Comparison of ENCODE assay signal across 15 mouse cellular contexts in genomic region chr6:135331916-135332315, GRCm38 (mm10). TPM values are rescaled to one million over a fixed set of nuclear protein-coding genes. Genes with fewer than 3 reads are reported as not detected.
DNase-seq lines count a peak whose midpoint lies in the region; ATAC-seq and TF ChIP-seq lines count a peak whose summit lies in the region.
"Had no signal": no experiment of that assay in that cellular context is flagged by ENCODE, and none has a peak within 500 bp of the region (broad histone marks: within the 10 kb centered on the region; RNA-seq: fewer than 3 reads in every experiment).

No protein-coding gene starts in this region.

- 73% methylated on average over 4 of the region's 4 CpGs for WGBS in heart, postnatal 0 days
- WGBS in lung, embryonic 16.5 days = 82% methylated on average over 4 of the region's 4 CpGs
- 75% methylated on average over 4 of the region's 4 CpGs for WGBS in lung, adult 2 months
- WGBS in stomach, embryonic 16.5 days = 84% methylated on average over 4 of the region's 4 CpGs

- TF ChIP-seq EP300 in heart, postnatal 0 days (IDR thresholded peaks at IDR 0.05; ENCODE audit: low read depth) = no peak

- no peak overlapping the region for H3K4me3 ChIP-seq in heart, postnatal 0 days (ENCODE audit: low read depth, low read length)
- no peak overlapping the region for H3K4me3 ChIP-seq in lung, embryonic 16.5 days (ENCODE audit: low read length)
- H3K4me3 ChIP-seq in lung, adult 2 months (replicated peaks; ENCODE audit: extremely low read depth, low read depth, low read length) = no peak overlapping the region
- no peak overlapping the region for H3K4me3 ChIP-seq in layer of hippocampus, adult 2 months
- H3K4me3 ChIP-seq in stomach, embryonic 16.5 days (replicated peaks; ENCODE audit: low read length) = no peak overlapping the region

- no peaks in the 10 kb centered on the region for H3K9me3 ChIP-seq in heart, postnatal 0 days (replicated peaks; ENCODE audit: control insufficient read depth, low read length)
- no peaks in the 10 kb centered on the region for H3K9me3 ChIP-seq in lung, embryonic 16.5 days (ENCODE audit: control insufficient read depth, low read length)
- H3K9me3 ChIP-seq in stomach, embryonic 16.5 days (replicated peaks; ENCODE audit: control insufficient read depth, low read length) = no peaks in the 10 kb centered on the region

- no peak for TF ChIP-seq CTCF in heart, postnatal 0 days (IDR thresholded peaks at IDR 0.05; ENCODE audit: low read depth)
- no peak for TF ChIP-seq CTCF in lung, adult 2 months (IDR thresholded peaks at IDR 0.05; ENCODE audit: insufficient read depth, low read length)
- TF ChIP-seq CTCF in layer of hippocampus, adult 2 months (conservative IDR thresholded peaks at IDR 0.05) = peak; percentile 34

- H3K27ac ChIP-seq in heart, postnatal 0 days (ENCODE audit: low read depth) = 0 out of 2 replicates have a peak overlapping the region, but pooled peaks have one; percentile 17
- H3K27ac ChIP-seq in lung, embryonic 16.5 days (ENCODE audit: low read length) = peak overlapping the region; percentile 65
- no peak overlapping the region for H3K27ac ChIP-seq in layer of hippocampus, adult 2 months
- H3K27ac ChIP-seq in stomach, embryonic 16.5 days (ENCODE audit: low read length) = peak overlapping the region; percentile 83

- H3K4me1 ChIP-seq in heart, postnatal 0 days (ENCODE audit: control insufficient read depth, insufficient read depth) = no peaks in the 10 kb centered on the region; the same call in none of the 2 replicates
- H3K4me1 ChIP-seq in lung, embryonic 16.5 days (replicated peaks; ENCODE audit: control insufficient read depth, insufficient read depth, low read length) = peaks cover 26% of the 10 kb centered on the region
- no peaks in the 10 kb centered on the region for H3K4me1 ChIP-seq in lung, adult 2 months (ENCODE audit: control insufficient read depth, insufficient read depth, low read length)
- peaks cover 19% of the 10 kb centered on the region for H3K4me1 ChIP-seq in stomach, embryonic 16.5 days (ENCODE audit: control insufficient read depth, insufficient read depth, low read length)

- H3K27me3 ChIP-seq in heart, postnatal 0 days (ENCODE audit: control insufficient read depth, insufficient read depth, low read length) = no peaks in the 10 kb centered on the region
- no peaks in the 10 kb centered on the region for H3K27me3 ChIP-seq in lung, embryonic 16.5 days (ENCODE audit: control insufficient read depth, insufficient read depth, low read depth, low read length)
- H3K27me3 ChIP-seq in stomach, embryonic 16.5 days (ENCODE audit: control insufficient read depth, insufficient read depth, low read length) = no peaks in the 10 kb centered on the region
- H3K27me3 ChIP-seq: CH12.LX had no signal

- H3K9ac ChIP-seq in heart, postnatal 0 days (replicated peaks; ENCODE audit: low read depth, low read length) = no peak overlapping the region
- no peak overlapping the region for H3K9ac ChIP-seq in lung, embryonic 16.5 days (ENCODE audit: low read length)
- no peak overlapping the region for H3K9ac ChIP-seq in stomach, embryonic 16.5 days (ENCODE audit: low read length)

- no peak overlapping the region for H3K4me2 ChIP-seq in heart, postnatal 0 days (ENCODE audit: low read depth, low read length)
- no peak overlapping the region for H3K4me2 ChIP-seq in lung, embryonic 16.5 days (ENCODE audit: low read depth, low read length)
- no peak overlapping the region for H3K4me2 ChIP-seq in stomach, embryonic 16.5 days (ENCODE audit: low read depth, low read length)

- no peak for DNase-seq in heart, postnatal 0 days (ENCODE audit: low spot score)
- DNase-seq in heart, adult 11 months = no peak
- no peak for DNase-seq in lung, adult 2 months
- DNase-seq in layer of hippocampus, adult 2 months (ENCODE audit: low spot score in 2 of 2) = peak; percentile 34 to 55
- DNase-seq in spleen, postnatal 36 days (ENCODE audit: low spot score in 2 of 2) = no peak
- DNase-seq: adrenal gland, postnatal 36 days; cerebellum, adult 2 months; kidney, postnatal 10 days; lung, postnatal 4 days; thymus, postnatal 4 days had no signal

- H3K36me3 ChIP-seq in heart, postnatal 0 days (replicated peaks; ENCODE audit: control insufficient read depth, insufficient read depth, low read length) = no peaks in the 10 kb centered on the region
- H3K36me3 ChIP-seq in lung, embryonic 16.5 days (ENCODE audit: control insufficient read depth, insufficient read depth, low read length) = no peaks in the 10 kb centered on the region
- no peaks in the 10 kb centered on the region for H3K36me3 ChIP-seq in stomach, embryonic 16.5 days (ENCODE audit: control insufficient read depth, insufficient read depth, low read length)

- no peak for TF ChIP-seq POLR2A in lung, adult 2 months (IDR thresholded peaks at IDR 0.05; ENCODE audit: borderline replicate concordance, extremely low read depth, low read depth, low read length)

- no peak for ATAC-seq in heart, postnatal 0 days (ENCODE audit: insufficient read depth, low read depth)
- no peak for ATAC-seq in lung, embryonic 16.5 days (ENCODE audit: low read depth)
- ATAC-seq in stomach, embryonic 16.5 days (ENCODE audit: insufficient read depth, low FRiP score) = no peak
- no peak for ATAC-seq in CD4-positive, CD25-positive, alpha-beta regulatory T cell, adult 4 months

RNA-seq across cellular contexts. Expression of gene Pbp2, which starts 21.7 kb away (rescaled TPM):
- not detected in 2 replicates for total RNA-seq in heart, postnatal 0 days (2014; rRNA removed; ENCODE audit: low replicate concordance)
- not detected in 2 replicates for polyA plus RNA-seq in heart, postnatal 0 days (2015; fragmentation: Nextera tagmentation; extraction: Ambion mirVana)
- 0.15 and 0.49 TPM in 2 replicates for polyA plus RNA-seq in lung, embryonic 16.5 days (2015; fragmentation: Nextera tagmentation; extraction: Ambion mirVana)
- polyA plus RNA-seq in lung, adult 2 months (2012; rRNA removed) = 0.15 TPM in 1 of 2 replicates, not detected in the other
- under 1 TPM in 1 of 2 experiments, not detected in 1; 0.27 TPM for total RNA-seq in layer of hippocampus, adult 2 months (2021)
- 12.4 and 28.5 TPM in 2 replicates for polyA plus RNA-seq in stomach, embryonic 16.5 days (2015; fragmentation: Nextera tagmentation; extraction: Ambion mirVana)
- polyA plus RNA-seq in CD4-positive, CD25-positive, alpha-beta regulatory T cell, adult 4 months (2017; shearing (Covaris generic)) = not detected
- total RNA-seq: adrenal gland, postnatal 36 days; CH12.LX; hematopoietic stem cell, adult 5-6 weeks had no signal
- polyA plus RNA-seq: cerebellum, adult 2 months had no signal

RNA-seq across cellular contexts. Expression of gene Emp1, which starts 30.4 kb away (rescaled TPM):
- total RNA-seq in heart, postnatal 0 days (2014; rRNA removed; ENCODE audit: low replicate concordance) = 536 and 674 TPM in 2 replicates
- 39.6 and 45.0 TPM in 2 replicates for polyA plus RNA-seq in heart, postnatal 0 days (2015; fragmentation: Nextera tagmentation; extraction: Ambion mirVana)
- 114 TPM in 2 replicates for polyA plus RNA-seq in lung, embryonic 16.5 days (2015; fragmentation: Nextera tagmentation; extraction: Ambion mirVana)
- 105 and 215 TPM in 2 replicates for polyA plus RNA-seq in lung, adult 2 months (2012; rRNA removed)
- total RNA-seq in layer of hippocampus, adult 2 months (2021) = 1 to 10 TPM; 2.0 to 2.8 TPM
- polyA plus RNA-seq in stomach, embryonic 16.5 days (2015; fragmentation: Nextera tagmentation; extraction: Ambion mirVana) = 221 and 304 TPM in 2 replicates
- polyA plus RNA-seq in CD4-positive, CD25-positive, alpha-beta regulatory T cell, adult 4 months (2017; shearing (Covaris generic)) = under 1 TPM; 0.71 to 0.95 TPM

Comparison
In these comparisons a context has a peak if more than half of its experiments do, and no peak if none do; other contexts are left out.
1. DNase-seq: peak in layer of hippocampus, adult 2 months (2 of 2); none in heart, postnatal 0 days (single experiment), heart, adult 11 months (single experiment), lung, adult 2 months (single experiment) and spleen, postnatal 36 days (0 of 2).
2. RNA of gene Emp1, which starts 30.4 kb away (polyA plus RNA-seq): 221 to 304 TPM in stomach, embryonic 16.5 days, 105 to 215 TPM in lung, adult 2 months, 114 TPM in lung, embryonic 16.5 days and 39.6 to 45.0 TPM in heart, postnatal 0 days; 0.71 to 0.95 TPM in CD4-positive, CD25-positive, alpha-beta regulatory T cell, adult 4 months; every median in the first group is over 10 times any median in the second.